Mouse (Mus musculus): ENCODE data around the gene Hmg20b. TPM values are rescaled to one million over a fixed set of nuclear protein-coding genes. Genes with fewer than 3 reads are reported as not detected.

Hmg20b gene
- total RNA-seq, 2 experiments from 2014 or later: 27.0 to 35.5 TPM

DNA sequence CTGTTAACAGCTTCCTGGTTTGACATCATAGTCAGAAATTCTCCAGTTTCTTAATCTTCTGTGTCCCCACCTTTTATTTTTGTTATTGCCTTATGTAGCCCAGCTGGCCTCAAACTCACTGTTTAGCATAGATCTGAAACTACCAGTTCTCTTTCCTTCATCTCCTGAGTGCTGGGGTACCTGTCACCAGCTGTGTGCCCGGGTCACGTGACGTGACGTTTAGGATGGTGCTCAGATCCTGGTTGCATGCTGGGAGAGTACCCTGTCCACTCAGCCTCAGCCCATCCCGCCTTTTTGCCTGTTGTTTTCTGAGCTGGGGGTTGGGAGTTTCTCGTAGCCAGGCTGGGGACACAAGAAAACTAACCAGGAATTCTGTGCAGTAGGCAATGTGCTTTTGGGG lies 53.0 kb downstream of the Hmg20b start:
- intact Hi-C loops (cut with DNase I): no loop called here
- no peak for DNase-seq (ENCODE audit: low spot score in 2 of 2)

Small RNAs within 50 kb of the gene (microRNA-seq; reads per million reads assigned to microRNA genes)
- gene Mir6913: 3.0 reads per million, percentile 5 among the genes with 10 or more reads in this experiment

Other genes starting within 250 kb of the Hmg20b start
- 100 to 1,000 TPM; 120 to 133 TPM for gene Map2k2, start 244.6 kb downstream of the Hmg20b start, total RNA-seq (2021)
- gene Zbtb7a, start 215.3 kb downstream of the Hmg20b start, total RNA-seq (2021): 100 to 1,000 TPM; 120 to 133 TPM
- gene Pias4, start 182.6 kb downstream of the Hmg20b start, total RNA-seq (2021): 10 to 100 TPM; 26.7 to 31.8 TPM
- gene Eef2, start 173.8 kb downstream of the Hmg20b start, total RNA-seq (2021): 100 to 1,000 TPM; 857 to 954 TPM
- gene Dapk3, start 167.5 kb downstream of the Hmg20b start, total RNA-seq (2021): 10 to 100 TPM; 75.0 to 76.4 TPM
- gene 4930442H23Rik, start 166.6 kb downstream of the Hmg20b start, total RNA-seq (2021): not detected
- under 1 TPM in 1 of 2 experiments, not detected in 1; 0.34 TPM for gene Nmrk2, start 148.4 kb downstream of the Hmg20b start, total RNA-seq (2021)
- 100 to 1,000 TPM; 202 to 212 TPM for gene Atcay, start 119.6 kb downstream of the Hmg20b start, total RNA-seq (2021)
- 10 to 100 TPM; 54.9 to 72.9 TPM for gene Zfr2, start 117.3 kb downstream of the Hmg20b start, total RNA-seq (2021)
- 100 to 1,000 TPM; 191 to 213 TPM for gene Matk, start 97.5 kb downstream of the Hmg20b start, total RNA-seq (2021)
- gene Mrpl54, start 83.5 kb downstream of the Hmg20b start, total RNA-seq (2021): 10 to 100 TPM; 43.0 to 48.2 TPM
- gene Apba3, start 83.5 kb downstream of the Hmg20b start, total RNA-seq (2021): 10 to 100 TPM; 30.1 to 39.3 TPM
- under 1 TPM in 1 of 2 experiments, not detected in 1; 0.50 TPM for gene Tjp3, start 58.9 kb downstream of the Hmg20b start, total RNA-seq (2021)
- gene Pip5k1c, start 57.5 kb downstream of the Hmg20b start, total RNA-seq (2021): 100 to 1,000 TPM; 419 to 450 TPM
- gene Cactin, start 29.4 kb downstream of the Hmg20b start, total RNA-seq (2021): 10 to 100 TPM; 29.7 to 31.7 TPM
- under 1 TPM; 0.45 to 0.99 TPM for gene Tbxa2r, start 21.7 kb downstream of the Hmg20b start, total RNA-seq (2021)
- 1 to 10 TPM; 1.4 to 1.8 TPM for gene Gipc3, start 7.2 kb downstream of the Hmg20b start, total RNA-seq (2021)
- gene Mfsd12, start 7.0 kb upstream of the Hmg20b start, total RNA-seq (2021): 10 to 100 TPM; 39.6 to 40.9 TPM
- gene 4930404N11Rik, start 15.3 kb upstream of the Hmg20b start, total RNA-seq (2021): 1 to 10 TPM in 1 of 2 experiments, under 1 TPM in 1; 0.49 to 2.2 TPM
- 10 to 100 TPM; 67.8 to 72.2 TPM for gene Fzr1, start 28.0 kb upstream of the Hmg20b start, total RNA-seq (2021)
- 100 to 1,000 TPM in 1 of 2 experiments, 10 to 100 TPM in 1; 80.0 to 103 TPM for gene Dohh, start 33.9 kb upstream of the Hmg20b start, total RNA-seq (2021)
- gene Gm48551, start 34.0 kb upstream of the Hmg20b start, total RNA-seq (2021): 1 to 10 TPM; 2.5 to 4.3 TPM
- gene Gm48552, start 38.5 kb upstream of the Hmg20b start, total RNA-seq (2021): 1 to 10 TPM; 1.9 to 4.9 TPM
- under 1 TPM; 0.77 to 0.94 TPM for gene Smim24, start 42.6 kb upstream of the Hmg20b start, total RNA-seq (2021)
- gene Nfic, start 105.2 kb upstream of the Hmg20b start, total RNA-seq (2021): 10 to 100 TPM; 87.9 to 96.9 TPM
- 100 to 1,000 TPM; 256 to 303 TPM for gene Celf5, start 132.2 kb upstream of the Hmg20b start, total RNA-seq (2021)
- gene Ncln, start 145.9 kb upstream of the Hmg20b start, total RNA-seq (2021): 10 to 100 TPM; 74.9 to 88.8 TPM
- gene S1pr4, start 149.7 kb upstream of the Hmg20b start, total RNA-seq (2021): under 1 TPM; 0.43 to 0.52 TPM
- 1 to 10 TPM; 2.3 to 3.1 TPM for gene Gna15, start 173.7 kb upstream of the Hmg20b start, total RNA-seq (2021)
- gene Gna11, start 194.7 kb upstream of the Hmg20b start, total RNA-seq (2021): 100 to 1,000 TPM; 103 to 115 TPM
- gene Aes, start 209.0 kb upstream of the Hmg20b start, total RNA-seq (2021): 100 to 1,000 TPM; 652 to 731 TPM
- 10 to 100 TPM; 23.7 to 37.6 TPM for gene Tle2, start 224.1 kb upstream of the Hmg20b start, total RNA-seq (2021)

Data from left cerebral cortex, postnatal 36 days (tissue).